Mouse (Mus musculus) layer of hippocampus, postnatal 14 days (tissue): Measurements from ENCODE around the gene Rnf10. TPM values are rescaled to one million over a fixed set of nuclear protein-coding genes. Genes with fewer than 3 reads are reported as not detected.
"Not testable (repeated sequence)": the region's sequence is repeated elsewhere in the genome, so short reads cannot be mapped to it uniquely, and the experiment has no call there.

Source experiments
- DNase-seq, 2 experiments: peaks; one replicate each; pipeline ENCODE4 v3.0.0; 2021 to 2022; ENCODE audit warnings: low spot score in 2 of 2, mixed read lengths in 1 of 2
- long read RNA-seq, 2 experiments: library from polyadenylated mRNA; stranded (forward); transcript quantifications; one replicate each; pipeline ENCODE4 v2.0.0; 2021
- total RNA-seq, 2 experiments: library from RNA; stranded (reverse); gene quantifications; 2 replicates each; pipeline ENCODE4 v1.2.3; 2021

Gene Rnf10
- 100 to 1,000 TPM; 262 to 266 TPM for total RNA-seq
- long read RNA-seq, experiment 1, transcript Rnf10-201 (17 exons, 3,106 nt): minor isoform, 26 of 229 reads
- long read RNA-seq, experiment 1, transcript Rnf10-202 (17 exons, 3,112 nt): major isoform, 143 of 229 reads
- long read RNA-seq, experiment 1, transcript Rnf10-203 (17 exons, 3,476 nt): minor isoform, 17 of 229 reads
- long read RNA-seq, experiment 1, partial matches to known transcripts: 24 of 229 reads
- long read RNA-seq, experiment 1, other reads (novel, unspliced or antisense): 18 of 229 reads
- long read RNA-seq, experiment 2, transcript Rnf10-202 (17 exons, 3,112 nt): major isoform, 134 of 206 reads
- long read RNA-seq, experiment 2, transcript Rnf10-203 (17 exons, 3,476 nt): minor isoform, 7 of 206 reads
- long read RNA-seq, experiment 2, transcript Rnf10-201 (17 exons, 3,106 nt): minor isoform, 11 of 206 reads
- long read RNA-seq, experiment 2, transcript Rnf10-210 (1 exons, 2,276 nt): minor isoform, 6 of 206 reads
- long read RNA-seq, experiment 2, partial matches to known transcripts: 23 of 206 reads
- long read RNA-seq, experiment 2, other reads (novel, unspliced or antisense): 25 of 206 reads

DNA sequence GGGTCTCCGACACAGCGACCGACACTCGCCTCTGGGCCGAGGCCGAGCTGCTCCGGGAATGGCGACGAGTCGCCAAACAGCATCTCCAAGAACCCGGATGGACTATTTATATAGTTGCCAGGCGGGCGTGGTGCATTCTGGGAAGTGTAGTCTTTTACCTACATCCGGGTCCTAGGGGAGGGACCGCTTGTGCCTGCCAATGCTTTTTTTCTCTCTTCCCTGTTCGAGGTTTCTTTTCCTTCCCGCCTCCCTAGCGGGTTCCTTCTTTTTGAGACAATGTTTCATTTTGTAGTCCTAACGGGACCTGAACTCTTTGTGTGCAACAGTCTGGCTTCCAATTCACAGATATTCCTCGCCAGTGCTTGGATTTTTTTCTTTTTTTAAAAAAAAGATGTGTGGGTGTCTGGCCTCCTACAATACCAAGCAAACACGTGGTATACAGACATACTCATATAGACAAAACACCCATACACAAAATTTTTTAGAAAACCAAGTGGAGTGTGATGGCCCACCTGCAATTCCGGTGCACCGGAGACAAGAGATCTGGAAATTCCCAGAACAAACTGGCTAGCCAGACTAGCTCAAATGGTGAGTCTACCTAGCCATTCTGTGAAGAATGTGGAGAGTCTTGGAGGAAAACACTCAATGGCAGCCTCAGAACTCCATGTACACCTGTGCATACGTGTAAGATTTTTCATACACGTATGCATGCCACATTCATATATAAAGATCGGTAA, at the start of gene Rnf10:
Gene Rnf10, minus strand, starts transcription at position 87 of the 737 bp plus-strand sequence.
- DNase-seq: peak; percentile 99

DNA sequence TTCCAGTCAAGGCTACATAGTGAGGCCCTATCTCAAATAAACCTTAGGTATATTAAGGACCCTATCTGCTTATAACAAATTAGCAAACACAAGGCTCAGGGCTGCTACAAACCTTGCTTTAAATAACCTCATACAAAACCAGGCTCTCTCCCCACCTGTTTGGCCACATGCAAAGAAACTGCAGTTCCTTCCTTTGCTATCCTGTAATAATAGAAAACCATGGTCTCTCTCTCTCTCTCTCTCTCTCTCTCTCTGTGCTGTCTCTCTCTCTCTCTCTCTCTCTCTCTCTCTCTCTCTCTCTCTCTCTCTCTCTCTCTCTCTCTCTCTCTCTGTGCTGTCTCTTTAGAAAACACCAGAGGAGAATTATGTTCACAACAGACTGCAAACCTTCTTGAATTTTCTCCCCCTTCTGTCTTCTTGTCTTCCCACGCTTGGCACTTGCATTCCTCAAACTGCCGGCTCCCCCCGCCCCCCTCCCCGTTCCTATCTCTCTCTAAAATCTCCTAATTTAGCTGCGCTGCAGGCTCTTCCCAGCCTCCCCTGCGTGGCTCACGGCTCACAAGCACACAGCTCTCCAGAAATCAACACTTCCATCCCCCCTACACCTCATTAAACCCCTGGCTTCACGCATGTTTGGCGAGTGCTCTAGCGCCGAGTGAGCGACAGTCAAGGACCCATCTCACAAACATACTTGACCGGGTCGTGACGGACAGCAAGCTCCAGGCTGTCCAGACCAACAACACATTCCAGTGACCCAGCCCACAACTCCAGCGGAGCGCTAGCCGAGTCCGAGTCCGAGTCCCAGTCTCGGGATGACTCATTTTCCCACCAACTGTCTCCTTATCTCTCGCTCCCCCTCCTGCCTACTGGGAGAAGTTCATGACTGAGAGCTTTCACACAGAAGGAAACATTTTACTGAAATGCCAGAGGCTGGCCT, 46.6 kb upstream of the Rnf10 start:
- peak; percentile 72 to 73 for DNase-seq

DNA sequence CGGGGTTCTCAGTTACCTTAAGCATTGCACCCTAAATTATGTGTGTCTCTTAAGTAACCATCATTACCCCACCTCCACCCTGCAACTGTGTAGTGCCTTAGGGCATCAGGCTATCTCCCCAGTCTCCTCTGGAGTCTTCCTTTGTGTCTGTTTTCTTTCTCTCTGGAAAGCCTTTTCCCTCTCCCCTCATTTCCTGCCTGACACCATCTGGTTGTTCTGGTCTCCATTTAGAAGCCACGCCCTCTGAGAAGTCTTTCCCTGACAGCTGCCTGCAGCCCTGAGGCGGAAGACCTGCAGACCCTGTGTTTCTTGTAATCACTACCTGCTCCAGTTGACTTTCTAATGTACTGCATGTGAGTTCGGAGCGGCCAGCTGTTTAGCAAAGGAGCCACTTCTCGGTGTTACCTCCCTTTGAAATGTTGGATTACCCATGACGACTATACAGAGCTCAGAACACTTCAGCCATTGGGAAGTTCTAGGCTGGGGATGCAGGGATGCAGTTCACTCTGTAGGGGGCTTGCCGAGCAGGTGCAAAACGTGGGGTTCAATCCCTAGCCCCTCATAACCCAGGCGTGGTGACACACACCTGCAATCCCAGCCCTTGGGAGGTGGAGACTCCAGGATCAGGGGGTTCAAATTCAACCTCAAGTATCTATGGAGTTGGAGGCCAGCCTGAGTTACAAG, 45.1 kb upstream of the Rnf10 start:
- no peak for DNase-seq

DNA sequence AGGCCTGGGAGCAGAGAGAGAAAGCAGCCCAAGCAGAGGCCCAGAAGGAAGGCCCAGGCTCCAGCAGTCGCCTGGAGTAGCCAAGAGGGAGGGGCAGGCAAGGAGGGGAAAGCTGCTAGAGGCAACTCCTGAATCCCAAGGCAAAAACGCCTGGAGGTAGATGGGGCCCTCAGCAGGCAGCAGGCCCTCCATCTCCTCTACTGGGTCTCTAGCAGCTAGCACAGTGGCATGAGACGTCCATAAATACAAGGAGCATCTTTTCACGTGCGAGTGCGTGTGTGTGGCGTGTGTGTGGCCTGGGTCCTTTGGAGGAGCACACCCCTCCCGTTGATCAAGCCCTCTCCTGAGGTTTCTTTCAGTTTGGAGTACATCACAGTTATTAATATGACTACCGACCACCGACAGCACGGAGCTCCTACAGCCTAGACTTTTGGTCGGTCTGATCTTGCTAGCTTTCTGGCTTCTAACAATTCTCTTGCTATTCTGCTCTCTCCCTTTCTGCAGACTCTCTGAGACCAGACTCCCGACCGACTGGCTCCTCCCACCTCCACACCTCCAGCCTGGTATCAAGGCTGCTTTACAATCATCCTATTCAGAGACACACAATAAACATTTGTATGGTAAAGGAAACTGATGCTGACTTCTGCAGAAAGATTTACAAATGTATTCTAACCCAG, 44.4 kb upstream of the Rnf10 start:
- no peak for DNase-seq

DNA sequence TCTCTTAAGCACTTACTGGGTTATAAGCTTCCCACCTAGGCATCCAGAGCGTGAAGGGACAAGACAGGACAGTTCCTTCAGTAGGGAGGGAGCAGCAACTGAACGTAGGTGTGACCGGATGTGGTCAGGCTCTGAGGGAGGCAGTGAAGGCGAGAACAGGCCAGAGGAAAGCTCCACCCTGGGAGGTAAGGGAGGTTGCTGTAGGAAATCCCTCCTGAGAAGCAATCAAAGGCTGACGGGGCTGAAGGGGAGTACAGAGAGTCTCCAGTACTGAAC, 40.9 kb upstream of the Rnf10 start:
- DNase-seq: no peak

DNA sequence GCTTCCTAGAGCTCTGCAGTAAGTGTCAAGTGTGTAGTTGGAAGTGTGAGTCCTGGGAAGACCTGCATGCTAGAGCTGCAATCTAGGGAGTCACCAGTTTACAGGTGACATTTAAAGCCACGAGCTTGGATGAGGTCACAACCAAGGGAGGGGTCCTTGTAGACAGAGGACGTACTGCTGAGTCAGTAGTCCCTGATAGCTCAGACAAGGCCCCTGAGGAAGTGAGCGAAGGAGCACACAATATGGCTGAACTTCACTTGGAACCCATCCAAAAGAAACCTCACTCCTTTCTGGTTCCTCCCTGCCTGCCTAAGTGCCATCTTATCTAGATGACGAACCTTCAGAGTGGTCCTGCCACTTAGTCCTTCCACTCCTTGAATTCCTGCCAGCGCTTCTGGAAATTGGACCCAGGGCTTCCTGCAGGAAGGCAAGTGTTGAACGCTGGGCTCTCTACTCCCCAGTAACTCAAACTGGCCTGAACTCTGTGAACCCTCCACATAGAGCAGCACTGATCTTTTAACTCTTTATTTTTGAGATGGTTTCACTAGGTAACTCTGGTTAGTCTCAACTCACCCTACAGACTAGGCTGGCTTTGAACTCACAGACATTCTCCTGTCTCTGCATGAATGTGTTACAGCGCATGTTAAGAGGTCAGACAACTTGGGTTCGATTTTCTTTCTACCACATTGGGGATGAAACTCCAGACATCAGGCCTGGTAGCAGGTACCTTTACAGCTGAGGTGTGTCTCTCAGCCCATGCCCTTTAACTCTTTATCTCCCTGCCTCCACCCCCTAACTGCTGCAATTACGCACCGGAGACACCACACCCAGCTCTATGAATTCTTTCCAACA, 40.3 kb upstream of the Rnf10 start:
- DNase-seq: no peak

DNA sequence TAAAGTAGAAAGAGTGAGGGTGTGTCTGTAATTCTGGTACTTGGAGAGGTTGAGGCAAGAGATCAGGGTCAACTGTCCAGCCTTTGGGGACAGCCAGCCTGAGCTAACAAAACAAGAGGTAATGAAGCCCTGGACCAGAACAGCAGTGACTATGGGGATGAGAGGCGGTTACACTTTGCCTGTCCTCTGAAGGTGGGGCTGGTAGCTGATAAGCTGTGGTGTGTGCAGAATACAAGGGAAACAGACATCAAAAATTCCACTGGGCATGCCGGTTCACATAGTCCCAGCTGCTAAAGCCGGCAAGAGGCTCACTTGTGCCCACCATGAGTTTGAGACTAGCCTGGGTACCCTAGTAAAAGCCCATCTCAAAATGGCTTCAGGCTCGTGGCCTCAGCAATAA, 39.7 kb upstream of the Rnf10 start:
- no peak for DNase-seq

DNA sequence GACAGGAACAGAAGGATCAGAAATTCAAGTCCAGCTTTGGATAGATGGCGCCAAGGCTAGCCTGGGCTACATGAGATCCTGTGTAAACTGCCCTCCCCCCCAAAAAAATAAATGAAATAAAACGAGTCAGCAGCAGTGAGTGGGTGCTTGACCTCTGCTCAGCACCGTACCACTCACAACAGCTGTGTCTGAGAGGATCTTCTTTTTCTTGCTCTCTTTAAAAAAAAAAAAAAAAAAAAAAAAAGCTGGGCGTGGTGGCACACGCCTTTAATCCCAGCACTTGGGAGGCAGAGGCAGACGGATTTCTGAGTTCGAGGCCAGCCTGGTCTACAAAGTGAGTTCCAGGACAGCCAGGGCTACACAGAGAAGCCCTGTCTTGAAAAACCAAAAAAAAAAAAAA, 29.5 kb upstream of the Rnf10 start:
- DNase-seq: not testable (repeated sequence)

DNA sequence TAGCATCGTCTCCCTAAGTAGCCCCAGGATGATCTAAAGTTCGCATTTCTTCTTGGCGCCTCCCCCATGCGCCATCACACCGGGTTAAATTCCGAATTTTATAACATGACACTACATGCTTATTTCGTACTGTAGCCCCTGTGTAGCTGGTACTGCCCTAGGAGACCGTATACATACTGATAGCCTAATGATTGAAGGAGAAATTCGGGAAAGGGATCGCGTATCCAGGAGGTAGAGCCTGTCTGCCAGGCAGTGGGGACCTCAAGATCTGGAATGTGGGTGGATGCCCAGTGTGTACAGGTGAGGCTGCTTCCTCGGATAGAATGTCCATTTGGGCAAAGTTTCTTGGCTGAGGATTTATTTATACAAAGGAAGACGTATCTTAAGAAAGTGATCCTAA, 28.9 kb upstream of the Rnf10 start:
- DNase-seq: no peak

DNA sequence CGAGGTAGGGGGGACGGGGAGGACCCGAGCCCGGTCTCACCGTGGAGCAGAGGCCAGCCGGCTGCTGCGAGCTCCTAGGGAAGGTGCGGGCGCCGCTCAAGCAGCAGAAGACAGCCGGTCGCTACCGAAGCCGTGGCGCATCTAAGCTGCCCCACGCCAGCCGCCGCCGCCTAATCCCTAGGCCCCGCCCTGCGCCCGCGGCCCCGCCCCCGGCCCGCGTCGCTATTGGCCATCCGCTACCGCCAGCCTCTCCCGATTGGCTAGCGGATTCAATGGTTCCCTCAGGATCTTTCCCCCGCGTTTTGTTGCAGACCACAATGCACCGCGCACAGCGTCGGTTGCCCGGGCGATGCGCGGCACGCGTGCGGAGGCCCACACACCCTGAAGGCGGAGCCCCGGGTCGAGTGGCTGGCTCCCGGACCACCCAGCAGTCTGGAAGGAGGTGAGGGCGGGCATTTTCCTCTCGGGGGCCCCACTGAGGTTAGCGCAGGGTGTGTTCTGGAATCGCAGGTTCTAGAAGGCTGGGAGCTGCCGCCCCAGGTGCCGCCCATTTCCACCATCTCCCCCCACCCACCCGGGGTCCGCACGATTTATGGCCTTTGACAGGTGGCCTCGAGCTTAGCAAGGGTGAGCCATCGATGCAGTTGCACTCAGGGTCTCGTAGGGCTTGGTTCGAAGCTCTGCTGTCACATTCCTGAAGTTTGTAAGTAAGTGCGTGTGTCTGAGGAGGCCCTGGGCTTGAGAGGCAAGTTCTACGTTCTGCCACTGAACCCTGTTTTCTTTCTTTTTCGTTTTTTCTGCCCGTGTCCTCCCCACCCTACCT, 28.3 kb upstream of the Rnf10 start, which contains the start of gene Dynll1:
Gene Dynll1, minus strand, starts transcription at position 208 of the 823 bp plus-strand sequence.
- DNase-seq: peak; percentile 100

DNA sequence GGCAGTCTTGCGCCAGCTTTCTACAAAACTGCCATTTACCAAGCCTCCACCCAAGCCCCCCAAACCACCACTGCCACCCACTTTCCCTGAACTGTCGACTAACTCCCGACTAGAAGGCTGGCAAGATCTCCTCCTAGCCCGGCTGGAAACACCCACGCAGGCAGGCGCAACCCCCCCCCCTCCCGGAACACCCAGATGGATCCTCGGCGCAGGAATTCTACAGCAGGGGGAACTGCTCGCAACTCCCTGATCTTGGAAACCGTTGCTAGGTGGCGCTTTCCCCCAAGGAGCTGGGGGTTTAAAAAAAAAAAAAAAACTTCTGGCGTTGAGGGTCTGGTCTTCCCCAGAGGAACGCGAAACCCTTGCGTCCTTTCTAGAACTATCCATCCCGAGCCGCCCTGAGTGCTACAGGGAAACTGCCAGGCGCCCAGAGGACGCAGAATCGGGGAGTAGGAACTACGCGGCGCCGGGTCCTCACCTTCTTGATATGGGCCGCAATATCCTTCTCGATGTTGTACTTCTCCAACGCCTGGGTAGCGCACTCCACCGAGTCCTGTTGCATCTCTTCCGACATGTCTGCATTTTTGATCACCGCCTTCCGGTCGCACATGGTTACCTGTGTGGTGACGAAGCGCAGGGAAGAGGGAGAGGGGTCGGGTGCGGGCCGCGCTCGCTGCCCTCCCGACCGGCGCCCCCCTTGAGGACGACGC, 27.5 kb upstream of the Rnf10 start:
- peak; percentile 64 to 71 for DNase-seq

DNA sequence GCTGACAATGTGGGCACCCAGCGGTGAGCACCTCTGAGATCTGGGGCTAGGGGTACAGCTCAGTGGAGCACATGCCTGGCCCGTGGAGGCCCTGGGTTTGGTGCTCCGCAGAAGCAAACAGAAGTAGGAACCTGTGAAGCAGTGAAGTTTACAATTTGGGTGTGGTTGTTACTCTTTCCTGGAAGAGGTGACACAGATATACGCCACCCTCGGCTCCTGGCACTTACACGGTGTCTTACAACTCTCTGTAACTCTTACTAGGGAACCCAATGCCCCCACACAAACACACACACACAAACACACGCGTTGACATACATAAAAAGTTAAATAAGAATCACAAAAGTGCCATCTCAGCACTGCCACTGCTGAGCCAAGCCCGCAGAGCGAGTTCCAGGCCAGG, 23.6 kb upstream of the Rnf10 start:
- no peak for DNase-seq

DNA sequence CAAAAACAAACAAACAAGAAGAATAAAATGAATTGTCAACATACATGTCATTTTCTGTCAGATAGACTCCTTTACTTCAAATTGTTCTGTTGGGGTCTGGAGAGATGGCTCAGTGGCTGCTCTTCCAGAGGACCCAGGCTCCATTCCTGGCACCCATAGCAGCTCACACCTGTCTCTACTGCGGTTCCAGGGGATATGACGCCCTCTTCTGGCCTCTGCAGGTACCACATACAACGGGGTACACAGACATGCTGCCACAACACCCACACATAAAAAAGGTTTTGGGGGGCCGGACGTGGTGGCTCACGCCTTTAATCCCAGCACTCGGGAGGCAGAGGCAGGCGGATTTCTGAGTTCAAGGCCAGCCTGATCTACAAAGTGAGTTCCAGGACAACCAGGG, 21.5 kb upstream of the Rnf10 start:
- no peak for DNase-seq

DNA sequence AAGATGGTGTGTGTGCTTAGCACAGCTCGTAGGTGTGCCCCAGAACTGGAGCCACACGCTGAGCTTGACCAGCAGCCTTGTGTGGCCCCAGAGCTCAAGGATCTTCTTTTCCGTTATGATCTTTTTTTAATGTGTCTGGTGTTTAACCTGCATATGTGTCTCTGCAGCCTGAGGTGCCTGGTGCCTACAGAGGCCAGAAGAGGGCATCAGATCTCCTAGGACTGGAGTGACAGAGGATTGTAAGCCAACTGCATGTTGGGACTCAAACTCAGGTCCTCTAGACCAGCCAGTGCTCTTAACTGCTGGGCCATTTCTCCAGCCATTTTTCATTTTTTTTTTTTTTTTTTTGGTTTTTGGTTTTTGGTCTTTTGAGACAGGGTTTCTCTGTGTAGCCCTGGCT, 12.0 kb upstream of the Rnf10 start:
- DNase-seq: no peak

DNA sequence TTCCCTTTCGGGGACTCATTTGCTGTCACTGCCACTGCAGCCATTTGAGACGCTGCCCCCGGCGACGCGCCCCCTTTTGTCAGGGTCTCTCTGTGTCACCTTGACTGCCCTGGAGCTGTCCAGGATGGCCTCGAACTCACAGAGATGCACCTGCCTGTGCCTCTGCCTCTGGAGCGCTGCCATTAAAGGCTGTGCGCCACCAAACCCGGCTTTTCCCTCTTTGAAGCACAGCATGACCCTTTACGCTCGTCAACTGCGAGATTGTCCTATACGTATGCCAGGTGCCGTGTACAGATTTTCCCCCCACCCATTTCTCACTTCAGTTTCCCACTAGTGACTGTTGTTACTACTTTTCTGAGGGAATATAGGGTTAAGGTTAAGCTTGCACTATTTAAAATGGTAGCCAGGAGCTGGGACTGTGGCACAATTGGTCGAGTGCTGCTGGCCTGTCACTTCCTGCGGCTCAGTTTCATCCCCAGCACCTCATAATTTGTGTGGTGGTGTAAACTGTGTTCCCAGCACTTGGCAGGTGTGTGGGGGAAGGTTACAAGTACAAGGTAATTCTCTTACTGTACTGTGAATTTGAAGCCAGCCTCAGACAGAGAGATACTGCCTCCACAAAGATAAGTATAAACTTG, 7.5 kb upstream of the Rnf10 start:
- DNase-seq: no peak

DNA sequence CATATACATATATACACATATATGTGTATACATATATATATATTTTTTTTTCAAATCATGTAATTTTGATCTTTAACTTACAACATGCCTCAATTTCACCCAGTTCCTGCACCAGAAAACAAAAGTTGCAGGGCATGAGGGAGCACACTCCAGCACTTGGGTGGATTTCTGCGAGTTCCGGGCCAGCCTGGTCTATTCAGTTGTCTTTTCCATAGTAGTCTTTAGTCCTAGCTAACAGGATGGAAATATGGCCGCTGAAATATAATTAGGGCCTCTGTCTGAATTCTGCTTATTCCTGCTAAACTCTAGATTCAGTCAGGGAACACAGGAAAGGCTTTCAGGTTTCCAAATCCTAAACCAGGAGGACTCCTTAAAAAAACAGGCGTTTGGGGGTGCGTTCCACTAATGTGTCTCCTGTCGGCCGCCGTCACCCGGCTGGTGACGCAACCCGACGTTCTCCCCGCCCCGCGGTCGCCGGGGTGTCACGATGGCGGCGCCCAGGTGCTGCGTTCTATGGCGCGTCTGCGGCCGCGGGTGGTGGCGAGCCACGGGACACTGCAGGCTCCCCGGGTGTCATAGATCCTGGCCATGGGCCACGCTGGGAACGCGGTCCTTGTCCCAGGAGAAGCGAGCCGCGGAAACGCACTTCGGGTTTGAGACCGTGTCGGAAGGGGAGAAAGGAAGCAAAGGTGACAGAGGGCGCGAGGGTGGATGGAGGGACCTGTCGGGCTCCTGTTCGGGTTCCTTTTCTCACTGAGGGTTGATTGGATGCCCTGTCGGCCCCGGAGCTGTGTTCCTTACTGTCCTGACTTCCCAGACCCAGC, 6.7 kb upstream of the Rnf10 start, which contains the start of gene Coq5:
Gene Coq5, plus strand, starts transcription at position 441 of the 824 bp plus-strand sequence.
- DNase-seq: peak; percentile 83 to 89
